Mouse (Mus musculus) embryonic fibroblast, embryonic 13.5 days (primary cell): ENCODE measurements around the gene Cstf1. TPM values are rescaled to one million over a fixed set of nuclear protein-coding genes. Genes with fewer than 3 reads are reported as not detected.

Experiments
- H3K27ac ChIP-seq: 2 replicates; pipeline ENCODE4 v1.5.1; 2012; ENCODE audit warnings: low read length, control low read depth, inconsistent platforms; ENCODE audit not compliant: insufficient read depth
- H3K4me1 ChIP-seq: 2 replicates; pipeline ENCODE4 v1.6.1; 2011; ENCODE audit warnings: low read length; ENCODE audit not compliant: control insufficient read depth, insufficient read depth
- H3K4me3 ChIP-seq: 2 replicates; pipeline ENCODE4 v1.5.1; 2011; ENCODE audit warnings: mild to moderate bottlenecking, control low read depth, low read length; ENCODE audit not compliant: insufficient read depth
- CTCF ChIP-seq: IDR thresholded peaks from 2 replicates; pipeline ENCODE4 v1.5.1; 2011; ENCODE audit warnings: mild to moderate bottlenecking, control low read depth, low read length, moderate library complexity, borderline replicate concordance; ENCODE audit not compliant: insufficient read depth
- POLR2A ChIP-seq: IDR thresholded peaks from 2 replicates; pipeline ENCODE4 v1.6.1; 2011; ENCODE audit warnings: low read depth, mild to moderate bottlenecking, control low read depth, low read length, moderate library complexity
- polyA plus RNA-seq: library from polyadenylated mRNA; stranded (reverse); fragments of >200 nt; gene quantifications from 2 replicates; pipeline ENCODE4 v1.2.4, GENCODE M21; 2011; ENCODE audit warnings: low read depth; ENCODE audit not compliant: missing spikeins, insufficient read length

The Cstf1 gene
- polyA plus RNA-seq = 30.4 and 30.9 TPM in 2 replicates

GRCm38 (mm10) chr2:172370411-172371223 is at the start of gene Cstf1, which contains the start of gene Aurka:
Gene Cstf1, plus strand, starts transcription at chr2:172370681.
Gene Aurka, minus strand, starts transcription at chr2:172370535.
- peak; percentile 79 for TF ChIP-seq POLR2A
- no peak for TF ChIP-seq CTCF
- Histone ChIP-seq H3K27ac (peak within 1 kb of the TSS; percentile 86), H3K4me1 (no peaks in the 10 kb centered on the region; the same call in 1 of the 2 replicates), H3K4me3 (peak within 1 kb of the TSS; percentile 85)

GRCm38 (mm10) chr2:172320878-172321277 is 49.6 kb upstream of the Cstf1 start:
- Histone ChIP-seq H3K4me3 (no peak overlapping the region), H3K4me1 (no peaks in the 10 kb centered on the region), H3K27ac (no peak overlapping the region)
- TF ChIP-seq POLR2A (no peak), CTCF (no peak)

- Histone ChIP-seq H3K4me1 (no peaks in the 10 kb centered on the region), H3K4me3 (no peak overlapping the region), H3K27ac (no peak overlapping the region)
- TF ChIP-seq CTCF (no peak), POLR2A (no peak)
Observed at GRCm38 (mm10) chr2:172328248-172328647, 42.2 kb upstream of the Cstf1 start.

GRCm38 (mm10) chr2:172329179-172329578 is 41.3 kb upstream of the Cstf1 start:
- Histone ChIP-seq H3K4me1 (no peaks in the 10 kb centered on the region), H3K27ac (no peak overlapping the region), H3K4me3 (no peak overlapping the region)
- TF ChIP-seq POLR2A (no peak), CTCF (peak; percentile 82)

- Histone ChIP-seq H3K4me3 (no peak overlapping the region), H3K27ac (no peak overlapping the region), H3K4me1 (no peaks in the 10 kb centered on the region)
- TF ChIP-seq CTCF (no peak), POLR2A (no peak)
Observed at GRCm38 (mm10) chr2:172338206-172338942, 32.1 kb upstream of the Cstf1 start.

- no peak overlapping the region for H3K4me3 ChIP-seq
- H3K4me1 ChIP-seq = no peaks in the 10 kb centered on the region
- TF ChIP-seq POLR2A (no peak), CTCF (no peak)
- H3K27ac ChIP-seq = no peak overlapping the region
Observed at GRCm38 (mm10) chr2:172340936-172341335, 29.5 kb upstream of the Cstf1 start.

- Histone ChIP-seq H3K4me3 (no peak overlapping the region), H3K4me1 (no peaks in the 10 kb centered on the region), H3K27ac (no peak overlapping the region)
- TF ChIP-seq POLR2A = no peak
- no peak for TF ChIP-seq CTCF
Observed at GRCm38 (mm10) chr2:172341606-172342005, 28.9 kb upstream of the Cstf1 start.

GRCm38 (mm10) chr2:172343751-172344150 is 26.7 kb upstream of the Cstf1 start:
- Histone ChIP-seq H3K4me1 (no peaks in the 10 kb centered on the region), H3K27ac (no peak overlapping the region), H3K4me3 (no peak overlapping the region)
- no peak for TF ChIP-seq CTCF
- no peak for TF ChIP-seq POLR2A

- Histone ChIP-seq H3K4me1 (no peaks in the 10 kb centered on the region), H3K27ac (peak overlapping the region; percentile 56), H3K4me3 (no peak overlapping the region)
- TF ChIP-seq POLR2A (no peak), CTCF (no peak)
Observed at GRCm38 (mm10) chr2:172344669-172345068, 25.8 kb upstream of the Cstf1 start.

- Histone ChIP-seq H3K4me3 (peak within 1 kb of the TSS; percentile 65), H3K27ac (peak within 1 kb of the TSS; percentile 56), H3K4me1 (no peaks in the 10 kb centered on the region)
- TF ChIP-seq POLR2A (peak; percentile 87), CTCF (no peak)
Observed at GRCm38 (mm10) chr2:172345258-172345738, 25.2 kb upstream of the Cstf1 start, which contains the start of gene Fam210b. Gene Fam210b, plus strand, starts transcription at chr2:172345565.
